Mouse (Mus musculus) 3134 (cell line): ENCODE data around the gene Exosc7.

ENCODE experiments used
- DNase-seq: peaks from one replicate; pipeline ENCODE4 v3.0.0-alpha.2; 2011; ENCODE audit warnings: low spot score; ENCODE audit not compliant: insufficient read length; ENCODE audit errors: extremely low read depth

The Exosc7 gene

DNA sequence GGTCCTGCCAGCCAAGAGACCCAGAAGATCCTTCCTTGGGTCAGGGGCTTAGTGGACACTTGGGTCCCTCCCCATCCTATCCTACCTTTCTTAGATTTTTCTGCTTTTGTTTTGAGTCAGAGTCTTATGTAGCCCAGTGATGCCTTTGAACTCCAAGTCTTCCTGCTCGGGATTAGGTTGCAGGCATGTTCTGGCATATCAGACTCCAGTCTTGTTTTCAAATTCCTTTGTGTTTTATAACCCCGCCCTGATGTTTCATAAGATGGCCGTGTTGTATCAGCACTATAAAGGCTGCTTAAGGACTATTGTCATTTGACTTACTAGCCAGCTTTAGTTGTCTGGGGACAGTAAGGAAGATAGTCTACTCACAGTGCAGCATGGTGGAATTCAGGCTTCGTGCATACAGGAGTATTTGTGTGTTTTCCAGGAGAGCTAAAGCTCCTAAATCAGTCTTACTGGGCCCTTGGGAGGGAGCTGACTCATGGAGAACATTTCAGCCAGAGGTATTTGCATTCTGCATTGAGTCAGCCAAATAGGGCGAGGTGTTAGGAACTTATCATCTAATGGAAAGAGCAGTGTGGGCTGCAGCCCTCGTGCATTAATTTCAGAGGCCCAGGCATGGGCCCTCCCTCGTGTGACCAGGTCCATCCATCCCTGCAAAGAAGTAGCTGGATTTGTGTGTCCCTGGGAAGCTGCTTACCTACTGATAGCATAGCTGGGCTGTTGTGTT, 24.1 kb downstream of the Exosc7 start:
- DNase-seq = peak; percentile 48

DNA sequence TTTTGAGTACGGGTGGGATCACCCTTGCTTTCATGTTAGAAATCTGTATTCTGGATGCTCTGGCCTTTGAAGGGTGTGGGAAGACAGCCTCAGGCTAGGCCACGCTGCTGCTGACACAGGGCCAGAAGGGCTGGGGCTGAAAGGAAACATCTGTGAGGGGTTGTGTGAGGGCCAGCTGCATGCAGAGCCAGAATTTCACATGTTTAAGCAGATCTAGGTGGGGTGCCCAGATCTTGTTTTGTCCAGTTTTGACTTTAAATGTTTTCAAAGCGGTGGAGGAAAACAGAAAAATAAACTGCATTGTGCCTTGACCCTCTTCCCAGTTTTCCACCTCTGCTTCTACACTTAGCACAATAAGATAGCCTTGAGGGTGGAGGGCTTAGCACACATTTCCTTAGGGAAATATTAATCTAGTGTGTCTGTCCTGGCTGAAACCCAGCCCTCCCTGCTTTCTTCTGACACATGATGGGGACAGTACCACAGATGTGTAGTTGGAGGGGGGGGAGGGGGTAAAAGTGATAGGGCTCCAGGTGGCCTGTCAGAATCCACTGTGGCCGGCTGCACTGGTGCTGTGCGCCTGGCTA, 26.0 kb downstream of the Exosc7 start:
- DNase-seq = no peak

DNA sequence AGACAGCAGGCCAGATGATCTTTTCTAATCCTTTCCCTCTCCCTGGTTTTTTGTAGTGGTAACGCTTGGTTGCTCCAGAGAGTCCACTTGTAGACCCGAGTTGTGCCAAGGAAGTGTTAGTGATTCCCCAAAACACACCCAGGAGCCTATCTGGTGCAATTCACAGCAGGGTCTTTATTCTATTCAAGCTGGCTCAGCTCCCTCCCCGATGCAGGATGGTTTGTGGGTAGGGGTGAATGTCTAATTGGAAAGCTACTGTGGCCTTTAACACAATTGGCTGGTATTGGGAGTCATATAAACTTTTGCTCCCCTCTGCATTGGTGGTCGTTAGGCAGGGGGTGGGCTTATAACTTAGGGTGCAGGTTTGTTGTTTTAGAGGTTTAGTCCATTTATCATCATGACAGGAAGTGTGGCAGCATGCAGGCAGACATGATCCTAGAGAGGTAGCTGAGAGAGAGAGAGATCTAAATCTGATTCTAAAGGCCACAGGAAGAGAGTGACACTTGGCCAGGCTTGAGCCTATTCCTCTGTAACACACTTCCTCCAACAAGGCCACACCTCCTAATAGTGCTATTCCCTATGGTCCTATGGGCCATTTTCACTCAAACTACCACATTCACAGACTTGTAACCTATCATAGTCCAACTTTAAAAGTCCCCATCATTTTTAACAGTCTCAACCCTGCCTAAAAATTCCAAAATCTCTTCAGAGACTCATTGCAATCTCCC, 27.0 kb downstream of the Exosc7 start:
- DNase-seq = no peak

DNA sequence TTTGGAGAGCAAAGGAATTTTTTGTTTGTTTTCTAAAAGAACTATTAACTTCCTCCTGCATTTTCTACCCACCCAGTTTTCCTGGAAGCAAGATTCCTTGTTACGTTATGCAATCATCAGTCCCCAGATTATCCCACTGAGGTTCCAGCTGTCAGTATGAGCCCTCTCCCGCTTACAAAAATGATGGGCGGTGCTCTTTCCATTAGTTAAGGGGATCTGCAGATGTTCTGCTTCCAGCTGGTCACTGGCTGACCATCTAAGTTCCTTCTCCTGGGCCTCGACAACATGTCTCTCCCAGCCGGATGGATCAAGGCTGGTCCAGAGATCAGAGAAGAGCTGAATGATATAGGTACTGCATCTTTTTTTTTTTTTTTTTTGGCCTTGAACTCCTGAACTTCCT, 35.4 kb downstream of the Exosc7 start:
- no peak for DNase-seq

DNA sequence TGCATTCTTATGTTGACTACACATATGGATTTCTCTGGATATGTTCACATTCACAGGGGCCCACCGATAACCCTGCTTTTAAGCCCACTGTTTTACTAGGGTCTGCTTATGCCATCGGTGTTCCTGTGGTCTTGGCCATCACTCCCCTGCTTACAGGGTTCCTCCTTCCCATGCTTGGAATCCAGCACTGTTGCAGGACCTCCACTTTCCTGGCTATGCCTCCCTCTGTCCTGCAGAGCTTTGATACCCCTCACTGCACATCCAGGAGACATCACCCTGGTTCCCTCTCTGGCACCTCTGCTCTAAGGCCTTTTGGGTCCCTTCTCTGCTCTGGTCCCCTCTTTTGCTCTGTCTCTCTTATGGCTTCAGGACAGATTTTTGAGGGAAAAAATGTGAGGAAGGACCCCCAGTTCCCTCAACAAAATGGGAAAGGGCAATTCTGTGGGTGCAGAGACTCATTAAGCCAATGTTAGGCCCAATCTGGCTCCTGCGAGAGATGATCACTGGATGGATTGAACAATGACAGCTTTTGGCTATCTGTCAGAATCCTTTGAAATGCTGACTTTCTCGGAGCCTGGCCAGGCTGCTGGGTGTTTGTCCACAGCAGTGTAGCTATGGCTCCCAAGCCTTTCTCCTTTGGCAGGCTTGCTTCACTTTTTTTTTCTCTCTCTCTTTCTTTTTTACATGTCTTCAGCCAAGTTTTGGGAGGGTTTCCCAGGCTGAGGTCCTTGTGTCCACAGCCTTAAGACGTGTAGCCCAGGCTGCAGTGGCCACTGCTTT, 37.4 kb downstream of the Exosc7 start, which contains the start of gene Clec3b:
TSS of gene Clec3b (plus strand) at position 706 of the 780 bp plus-strand sequence.
- no peak for DNase-seq

DNA sequence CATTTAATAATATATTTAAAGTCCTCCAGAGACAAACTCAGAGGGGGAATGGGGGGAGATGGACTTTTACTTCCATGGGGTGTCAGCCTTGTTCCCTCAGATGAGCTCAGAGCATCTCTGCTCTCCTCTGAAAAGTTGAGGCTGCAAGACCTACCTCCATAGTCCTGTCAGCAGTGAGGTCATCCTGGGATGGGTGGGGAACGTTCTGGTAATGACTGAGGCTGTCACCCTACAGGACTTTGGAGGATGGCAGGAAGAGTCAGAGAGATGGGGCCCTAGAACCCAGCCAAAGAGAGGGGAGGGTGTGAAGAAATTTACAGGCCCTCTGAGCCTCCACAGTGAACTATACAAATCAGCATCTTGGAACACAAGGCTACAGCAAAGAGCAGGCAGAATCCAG, 38.5 kb downstream of the Exosc7 start:
- DNase-seq = no peak

DNA sequence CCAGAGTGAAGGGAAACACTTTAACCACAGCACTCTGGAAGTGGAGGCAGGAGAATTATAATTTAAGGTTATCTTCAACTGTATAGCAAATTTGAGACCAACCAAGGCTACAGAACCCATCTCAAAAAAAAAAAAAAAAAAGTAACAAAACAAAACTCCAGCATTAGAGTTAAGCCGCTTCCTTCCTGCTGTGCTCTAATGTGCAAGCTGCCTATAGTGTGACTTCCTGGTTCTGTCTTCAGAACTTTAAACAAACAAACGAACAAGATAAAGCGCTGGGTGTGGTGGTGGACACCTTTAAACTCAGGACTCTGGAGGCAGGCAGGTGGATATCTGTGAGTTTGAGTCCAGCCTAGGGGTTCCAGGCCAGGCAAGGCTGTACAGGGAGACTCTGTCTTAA, 39.0 kb downstream of the Exosc7 start:
- no peak for DNase-seq

DNA sequence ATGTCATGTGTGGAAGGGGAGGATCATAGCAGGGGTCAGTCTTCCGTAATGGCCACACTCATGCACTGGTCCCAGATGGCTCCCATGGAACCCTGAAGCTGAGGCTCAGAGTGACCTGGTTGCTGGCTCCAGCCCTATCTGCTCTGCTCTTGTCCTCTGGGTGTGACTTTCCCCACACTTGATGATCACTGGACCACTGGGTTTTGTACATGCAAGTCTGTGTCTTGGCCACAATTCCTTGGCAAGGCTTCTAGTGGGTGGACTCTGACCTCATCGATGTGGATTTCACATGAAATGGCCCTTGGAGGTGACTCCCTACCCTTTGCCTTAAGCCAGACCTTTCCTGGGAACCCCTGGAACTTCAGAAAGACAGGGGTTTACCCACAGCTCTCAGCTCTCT, 40.1 kb downstream of the Exosc7 start:
- DNase-seq = no peak

DNA sequence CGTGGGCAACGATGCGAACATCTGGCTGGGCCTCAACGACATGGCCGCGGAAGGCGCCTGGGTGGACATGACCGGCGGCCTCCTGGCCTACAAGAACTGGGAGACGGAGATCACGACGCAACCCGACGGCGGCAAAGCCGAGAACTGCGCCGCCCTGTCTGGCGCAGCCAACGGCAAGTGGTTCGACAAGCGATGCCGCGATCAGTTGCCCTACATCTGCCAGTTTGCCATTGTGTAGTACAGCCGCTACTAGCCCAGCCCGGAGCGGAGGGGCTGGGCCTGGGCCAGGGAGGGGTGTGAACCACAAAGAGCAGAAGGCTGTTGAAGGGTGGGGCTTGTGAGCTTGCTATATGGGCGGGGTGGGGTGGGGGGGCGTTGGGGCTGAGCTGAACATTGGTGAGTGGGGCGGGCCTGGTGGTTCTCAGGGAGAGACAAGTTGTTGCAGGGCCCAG, 43.9 kb downstream of the Exosc7 start:
- DNase-seq = peak; percentile 18

DNA sequence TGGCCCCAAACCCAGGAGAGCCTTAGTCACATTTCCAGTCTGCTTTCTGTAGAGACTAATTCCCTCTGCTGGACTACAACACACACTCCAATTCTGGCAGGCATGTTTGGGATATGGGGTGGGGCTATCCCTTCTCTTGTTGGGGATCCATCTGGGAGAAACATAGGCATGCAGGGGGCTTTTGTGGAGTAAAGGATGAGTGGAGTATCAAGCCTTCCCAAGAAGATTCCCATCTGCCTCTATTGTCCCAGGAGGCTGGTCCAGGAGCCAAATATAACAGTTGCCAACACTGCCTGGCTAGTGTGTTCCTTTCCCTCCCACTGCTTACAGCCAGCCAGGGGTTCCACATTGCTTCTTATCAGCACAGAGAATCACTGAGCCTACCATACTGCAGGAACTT, 44.7 kb downstream of the Exosc7 start:
- no peak for DNase-seq

DNA sequence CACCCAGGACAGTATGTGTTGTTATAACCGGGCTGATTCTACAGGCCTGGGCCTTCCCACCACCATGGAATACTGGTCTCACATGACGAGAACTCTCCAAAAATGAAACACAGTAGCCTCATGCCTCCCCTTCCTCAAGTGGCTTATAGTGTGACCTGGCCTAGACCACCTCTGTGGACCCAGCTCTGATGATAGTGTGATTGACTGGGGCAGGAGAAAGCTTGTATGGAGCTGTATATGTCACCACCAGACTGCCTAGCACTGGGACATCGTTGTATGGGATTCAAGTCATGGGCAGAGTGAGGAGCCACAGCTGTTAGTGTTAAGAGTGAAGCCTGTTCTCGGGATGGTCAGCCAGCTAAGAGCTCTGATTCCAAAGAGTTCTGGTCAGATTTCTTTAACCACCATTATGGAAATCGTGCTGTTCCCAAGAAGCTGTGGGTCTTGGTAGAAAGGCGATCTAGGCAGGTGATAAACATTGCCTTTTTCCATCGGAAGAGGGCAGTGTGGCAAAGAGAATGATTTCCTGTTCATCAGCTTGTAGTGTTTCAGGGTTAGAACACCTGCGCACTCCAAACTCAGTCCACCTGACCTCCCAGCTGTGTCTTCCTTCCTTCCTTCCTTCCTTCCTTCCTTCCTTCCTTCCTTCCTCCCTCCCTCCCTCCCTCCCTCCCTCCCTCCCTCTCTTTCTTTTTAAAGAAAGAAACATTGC, 45.3 kb downstream of the Exosc7 start:
- DNase-seq = no peak

DNA sequence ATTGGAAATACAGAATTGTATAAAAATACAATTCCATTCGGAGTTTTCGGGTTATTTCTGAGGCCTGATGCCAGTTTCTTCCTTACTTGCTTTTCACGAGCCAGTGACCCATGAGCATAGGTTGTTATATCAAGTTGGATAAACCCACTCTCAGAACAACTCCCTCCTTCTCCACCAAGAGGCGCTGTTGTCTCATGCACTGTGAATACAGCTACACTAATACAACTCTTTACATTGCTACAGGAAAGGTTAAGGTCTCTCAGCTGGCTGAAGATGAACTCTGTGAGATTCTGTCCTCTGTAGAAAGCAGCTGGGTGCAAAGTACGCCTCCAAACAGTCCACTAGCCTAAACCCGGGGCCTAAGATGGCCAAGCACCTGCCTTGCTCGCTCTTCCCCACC, 46.3 kb downstream of the Exosc7 start:
- DNase-seq = peak; percentile 38

DNA sequence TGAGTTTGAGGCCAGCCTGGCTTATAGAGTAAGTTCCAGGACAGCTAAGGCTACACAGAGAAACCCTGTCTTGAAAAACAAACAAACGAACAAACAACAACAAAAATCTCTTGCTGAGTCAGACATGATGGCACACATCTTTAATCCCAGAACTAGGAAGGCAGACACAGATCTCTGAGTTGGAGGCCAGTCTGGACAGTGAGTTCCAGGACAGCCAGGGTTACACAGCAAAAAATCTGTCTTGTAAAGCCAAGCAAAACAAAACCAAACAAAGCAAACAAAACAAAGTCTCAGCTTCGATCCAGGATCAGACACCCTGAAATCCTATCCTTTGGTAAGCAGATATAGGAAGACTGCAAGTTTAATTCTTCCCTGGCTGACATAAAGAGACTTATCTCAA, 48.8 kb downstream of the Exosc7 start:
- DNase-seq = no peak

DNA sequence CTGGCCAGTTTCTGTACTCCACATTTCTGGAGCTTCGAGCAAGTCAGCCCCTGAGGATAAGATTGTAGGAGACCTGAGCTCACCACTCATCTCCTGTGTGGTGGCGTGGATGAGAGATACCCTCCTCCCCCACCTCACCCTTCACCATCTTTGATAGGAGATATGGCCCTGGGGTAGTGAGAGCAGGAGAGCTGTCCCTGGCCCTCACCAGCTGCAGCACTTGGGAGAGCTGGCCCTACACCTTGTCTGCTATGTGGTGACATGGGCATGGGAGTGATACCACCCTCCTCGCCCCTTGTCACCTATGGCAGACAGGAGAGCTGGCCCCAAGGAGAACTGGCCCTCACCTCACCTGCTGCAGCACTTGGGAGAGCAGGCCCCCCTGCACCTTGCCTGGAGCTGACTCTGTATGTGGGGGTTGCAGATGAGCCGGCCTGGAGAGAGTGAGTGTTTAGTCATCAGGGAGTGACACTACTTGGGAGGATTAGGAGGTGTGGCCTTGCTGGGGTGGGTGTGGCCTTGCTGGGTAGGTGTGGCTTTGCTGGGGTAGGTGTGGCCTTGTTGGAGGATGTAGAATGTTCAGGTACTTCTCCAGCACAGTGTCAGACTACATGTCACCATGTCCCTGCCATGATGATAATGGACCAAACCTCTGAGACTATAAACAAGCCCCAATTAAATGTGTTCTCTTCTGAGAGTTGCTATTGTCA, 50.1 kb downstream of the Exosc7 start:
- DNase-seq = peak; percentile 30

DNA sequence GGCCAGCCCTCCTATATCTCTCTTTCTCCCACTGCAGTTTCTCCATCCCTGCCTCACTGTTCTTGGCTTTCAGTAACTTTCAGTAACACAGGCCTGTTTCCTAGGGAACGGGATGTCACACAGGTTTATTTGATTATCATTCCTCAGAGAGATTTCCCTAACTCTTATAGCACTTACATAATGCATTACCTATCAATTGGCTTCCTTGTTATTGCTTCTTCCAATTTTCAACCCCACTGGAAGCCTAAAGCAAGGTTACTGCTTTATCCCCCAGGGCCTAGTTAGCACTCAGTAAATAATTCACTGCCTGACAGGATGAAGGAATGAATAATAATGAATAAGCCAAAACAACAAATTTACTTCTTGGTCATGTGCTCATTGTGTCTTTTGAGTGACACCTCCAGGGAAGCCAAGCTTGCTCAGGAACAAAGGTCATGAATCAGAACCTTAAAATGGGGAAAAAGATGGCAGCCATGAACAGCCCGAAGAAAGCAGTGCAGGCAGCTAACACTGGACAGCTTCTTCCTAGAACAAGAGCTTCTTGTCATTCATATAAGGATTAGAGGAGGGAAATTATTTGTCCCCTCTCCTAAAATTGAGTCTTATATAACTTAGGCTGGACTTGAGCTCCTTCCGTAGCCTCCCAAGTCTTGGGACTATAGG, 52.9 kb downstream of the Exosc7 start:
- DNase-seq = no peak

DNA sequence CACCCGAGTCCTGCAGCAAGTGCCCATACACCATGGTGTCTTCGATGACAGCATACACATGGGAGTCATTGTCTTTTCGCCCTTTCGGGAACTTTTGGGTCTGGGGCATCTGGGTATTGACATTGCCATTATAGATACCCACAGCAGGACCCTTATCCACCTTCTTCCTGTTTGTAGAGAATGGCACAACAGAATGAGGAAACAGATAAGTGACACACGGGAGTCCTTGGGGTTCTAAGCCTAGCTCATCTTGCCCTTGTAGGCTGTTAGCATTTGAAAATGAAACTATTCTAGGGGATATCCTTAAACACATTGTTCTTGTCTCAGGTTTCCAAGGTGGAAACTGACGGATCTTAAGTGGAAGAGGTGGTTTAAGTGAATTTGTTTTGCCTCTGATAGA, 60.7 kb downstream of the Exosc7 start:
- DNase-seq = no peak

DNA sequence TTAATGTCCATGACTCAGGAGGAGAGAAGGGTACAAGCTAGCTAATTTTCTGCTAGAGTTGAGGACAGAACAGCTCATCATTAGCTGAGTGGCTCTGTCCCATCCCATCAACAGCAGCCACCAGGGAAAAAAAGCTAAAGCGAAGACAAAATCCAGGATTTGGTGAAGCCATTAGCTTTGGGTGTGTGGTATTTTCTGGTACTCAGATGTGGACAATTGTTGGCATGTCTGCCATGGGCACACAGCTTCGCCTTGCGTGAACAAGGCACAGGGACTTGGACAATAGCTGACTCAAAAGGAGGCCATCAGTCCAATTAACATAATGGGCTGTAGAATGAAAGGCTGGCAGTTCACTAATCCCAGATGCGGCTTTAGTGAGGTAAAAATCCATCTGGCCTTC, 61.3 kb downstream of the Exosc7 start:
- DNase-seq = no peak

DNA sequence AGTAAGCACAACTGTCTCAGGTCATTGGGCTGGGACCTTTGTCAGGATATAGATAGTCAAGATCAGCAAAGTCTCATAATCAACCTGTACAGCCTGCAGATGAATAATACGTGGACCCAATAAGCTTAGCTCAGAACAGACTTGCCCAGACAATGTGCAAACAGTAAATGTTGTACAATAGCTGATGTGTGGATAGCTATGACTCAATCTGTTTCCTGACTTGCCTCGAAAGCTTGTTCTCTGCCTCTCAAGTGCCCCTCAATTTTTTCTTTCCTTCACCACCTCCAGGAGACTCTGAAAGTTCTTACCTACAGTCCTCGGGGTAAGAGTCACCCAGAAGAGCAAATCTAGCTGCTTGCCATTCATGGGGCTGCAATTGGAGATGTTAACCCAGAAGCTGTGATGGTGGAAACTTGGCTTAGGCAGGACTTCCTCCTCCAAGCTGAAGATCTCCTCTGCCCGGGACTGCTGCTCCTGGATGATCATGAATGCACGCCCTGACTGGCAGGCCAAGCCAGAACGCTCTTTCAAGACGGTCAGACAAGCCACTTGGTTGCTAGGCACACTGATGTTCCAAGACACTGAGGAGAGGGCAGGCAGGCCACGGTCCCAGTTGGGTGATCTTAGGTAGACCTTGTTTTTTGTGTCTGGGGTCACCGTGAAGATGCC, 64.5 kb downstream of the Exosc7 start:
- no peak for DNase-seq

DNA sequence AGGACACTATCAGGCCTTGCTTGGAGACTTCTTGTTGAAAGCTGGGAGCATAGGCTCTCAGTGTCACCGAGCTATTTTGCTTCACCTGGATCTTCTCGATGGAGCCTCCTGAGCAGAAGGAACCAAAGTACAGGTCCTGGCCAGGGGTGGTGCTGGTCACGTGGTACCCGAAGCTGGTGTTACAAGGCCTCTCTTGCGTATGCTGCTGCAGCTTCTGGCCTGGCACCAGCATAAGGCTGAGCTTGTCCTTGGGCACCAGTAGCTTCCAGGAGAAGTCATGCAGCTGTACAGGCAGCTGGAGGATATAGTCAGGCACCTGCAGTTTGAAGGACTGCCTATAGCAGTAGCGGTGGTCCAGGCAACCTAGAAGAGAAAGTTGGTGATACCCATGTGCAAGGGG, 67.0 kb downstream of the Exosc7 start:
- no peak for DNase-seq
